In genomic region chr4:119870411-119870810, GRCm38 (mm10) we compare ENCODE assay signal across 14 mouse cellular contexts.
DNase-seq lines count a peak whose midpoint lies in the region; ATAC-seq lines count a peak whose summit lies in the region.
"Had no signal": no experiment of that assay in that cellular context is flagged by ENCODE, and none has a peak within 500 bp of the region (broad histone marks: within the 10 kb centered on the region; RNA-seq: fewer than 3 reads in every experiment).

No protein-coding gene starts in this region.

- intact Hi-C loops in left cerebral cortex, postnatal 4 days (cut with DNase I): no loop called here

- H3K9me3 ChIP-seq in forebrain, embryonic 14.5 days (replicated peaks; ENCODE audit: control insufficient read depth, low read length): no peaks in the 10 kb centered on the region
- H3K9me3 ChIP-seq: forebrain, embryonic 13.5 days; limb, embryonic 12.5 days; stomach, embryonic 15.5 days had no signal

- H3K9ac ChIP-seq in forebrain, embryonic 14.5 days (ENCODE audit: low read length): no peak overlapping the region
- H3K9ac ChIP-seq: forebrain, embryonic 13.5 days; limb, embryonic 12.5 days; stomach, embryonic 15.5 days had no signal

- no peak overlapping the region for H3K27ac ChIP-seq in forebrain, embryonic 14.5 days (ENCODE audit: low read depth, low read length)
- H3K27ac ChIP-seq: forebrain, embryonic 13.5 days; kidney, postnatal 0 days; limb, embryonic 12.5 days; macrophage; stomach, embryonic 15.5 days had no signal

- no peak overlapping the region for H3K4me3 ChIP-seq in forebrain, embryonic 14.5 days (ENCODE audit: low read depth, low read length)
- H3K4me3 ChIP-seq: forebrain, embryonic 13.5 days; limb, embryonic 12.5 days; stomach, embryonic 15.5 days had no signal

- no peaks in the 10 kb centered on the region for H3K36me3 ChIP-seq in forebrain, embryonic 14.5 days (ENCODE audit: control insufficient read depth, insufficient read depth, low read length)
- H3K36me3 ChIP-seq: limb, embryonic 12.5 days; stomach, embryonic 15.5 days had no signal

- WGBS in forebrain, embryonic 14.5 days: 87% methylated on average over 6 of the region's 6 CpGs

- ATAC-seq in forebrain, embryonic 14.5 days: no peak
- ATAC-seq: forebrain, embryonic 13.5 days had no signal

- H3K4me1 ChIP-seq in forebrain, embryonic 14.5 days (ENCODE audit: control insufficient read depth, insufficient read depth, low read length): no peaks in the 10 kb centered on the region
- H3K4me1 ChIP-seq: forebrain, embryonic 13.5 days; limb, embryonic 12.5 days; stomach, embryonic 15.5 days had no signal

- no peaks in the 10 kb centered on the region for H3K27me3 ChIP-seq in forebrain, embryonic 14.5 days (replicated peaks; ENCODE audit: control insufficient read depth, insufficient read depth, low read length)
- H3K27me3 ChIP-seq: forebrain, embryonic 13.5 days; limb, embryonic 12.5 days; stomach, embryonic 15.5 days had no signal

- no peak overlapping the region for H3K4me2 ChIP-seq in forebrain, embryonic 14.5 days (ENCODE audit: low read length)
- H3K4me2 ChIP-seq: forebrain, embryonic 13.5 days; limb, embryonic 12.5 days; stomach, embryonic 15.5 days had no signal

- peak; percentile 20 for DNase-seq in adrenal gland, adult 2 months
- DNase-seq in adrenal gland, adult 18-20 months (ENCODE audit: low spot score in 2 of 2): no peak
- DNase-seq in left cerebral cortex, postnatal 4 days: peak; percentile 64
- no peak for DNase-seq in left cerebral cortex, adult 18-20 months (ENCODE audit: low spot score in 2 of 2)
- peak; percentile 74 for DNase-seq in cerebellum, adult 8-10 months
- DNase-seq in kidney, postnatal 36 days: peak; percentile 29 to 63
- DNase-seq in forebrain, embryonic 14.5 days (ENCODE audit: low spot score): no peak
- no peak for DNase-seq in right cerebral cortex, postnatal 10 days (ENCODE audit: low spot score in 2 of 2)
- DNase-seq: right cerebral cortex, postnatal 14 days had no signal

Comparison
In these comparisons a context has a peak if more than half of its experiments do, and no peak if none do; other contexts are left out.
1. DNase-seq: peak in adrenal gland, adult 2 months (single experiment), left cerebral cortex, postnatal 4 days (single experiment), cerebellum, adult 8-10 months (single experiment) and kidney, postnatal 36 days (2 of 2); none in adrenal gland, adult 18-20 months (0 of 2), left cerebral cortex, adult 18-20 months (0 of 2), forebrain, embryonic 14.5 days (single experiment) and right cerebral cortex, postnatal 10 days (0 of 2).